Mouse (Mus musculus): Measurements from ENCODE around the gene Ucn3.
A peak's percentile ranks its signal among the peaks of the same experiment; 100 is the strongest.
"Not testable (repeated sequence)": the region's sequence is repeated elsewhere in the genome, so short reads cannot be mapped to it uniquely, and the experiment has no call there.

Gene Ucn3

DNA sequence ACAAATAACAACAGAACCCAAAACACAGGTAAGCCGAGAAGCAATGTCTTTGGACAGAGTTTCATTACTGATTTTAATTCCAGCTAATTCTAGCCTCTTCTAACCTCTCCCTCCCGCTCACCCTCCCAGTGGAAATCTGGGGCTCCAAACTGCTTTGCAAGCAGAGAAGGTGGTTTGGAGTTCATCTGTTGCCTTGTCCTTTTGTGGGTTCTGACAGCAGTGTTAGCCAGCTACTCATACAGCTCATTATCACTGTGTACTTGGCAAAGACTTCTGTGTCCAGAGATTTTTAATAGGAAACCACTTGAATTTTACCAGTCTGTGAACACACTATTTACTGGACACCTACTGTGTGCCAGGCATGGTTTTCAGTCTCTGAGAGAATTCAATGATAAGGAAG, at the start of gene Ucn3:
TSS of gene Ucn3 (minus strand) at position 101 of the 400 bp plus-strand sequence.
- DNase-seq: no peak

DNA sequence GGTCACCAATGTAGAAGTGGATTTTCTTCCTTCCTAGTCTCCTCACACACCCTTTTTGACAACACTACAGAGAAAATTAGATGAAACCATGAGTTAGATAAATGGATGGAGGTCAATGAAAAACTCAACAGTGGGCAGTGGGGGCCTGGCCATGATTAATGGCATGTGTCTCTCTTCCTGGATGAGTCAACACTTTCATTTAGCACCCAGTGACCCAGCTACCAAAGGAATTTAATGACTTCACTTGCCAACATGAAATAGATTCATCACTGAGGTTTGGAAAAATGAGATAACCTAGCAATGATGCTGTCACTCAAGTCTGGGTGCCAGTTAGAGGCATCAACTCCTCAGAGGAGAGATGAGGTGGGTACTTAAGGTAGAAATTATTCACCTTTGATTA, 46.9 kb upstream of the Ucn3 start:
- DNase-seq: no peak

DNA sequence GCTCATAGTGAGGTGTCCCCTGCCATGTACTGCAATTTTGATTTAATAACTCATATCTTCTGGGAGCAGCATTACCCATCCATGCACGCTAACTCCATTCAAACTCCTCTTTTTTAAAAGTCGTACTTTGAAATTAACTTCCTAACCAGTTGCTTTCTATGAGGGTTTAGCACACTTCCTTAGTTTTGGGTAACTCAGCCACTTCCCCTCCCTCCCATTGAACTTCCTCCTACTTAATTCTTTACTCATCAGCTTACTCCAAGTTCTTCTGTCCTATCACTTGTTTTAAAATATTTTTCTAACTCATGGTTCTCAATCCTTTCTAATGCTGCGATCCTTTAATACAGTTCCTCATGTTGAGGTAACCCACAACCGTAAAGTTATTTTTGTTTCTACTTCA, 23.7 kb upstream of the Ucn3 start:
- DNase-seq: no peak

DNA sequence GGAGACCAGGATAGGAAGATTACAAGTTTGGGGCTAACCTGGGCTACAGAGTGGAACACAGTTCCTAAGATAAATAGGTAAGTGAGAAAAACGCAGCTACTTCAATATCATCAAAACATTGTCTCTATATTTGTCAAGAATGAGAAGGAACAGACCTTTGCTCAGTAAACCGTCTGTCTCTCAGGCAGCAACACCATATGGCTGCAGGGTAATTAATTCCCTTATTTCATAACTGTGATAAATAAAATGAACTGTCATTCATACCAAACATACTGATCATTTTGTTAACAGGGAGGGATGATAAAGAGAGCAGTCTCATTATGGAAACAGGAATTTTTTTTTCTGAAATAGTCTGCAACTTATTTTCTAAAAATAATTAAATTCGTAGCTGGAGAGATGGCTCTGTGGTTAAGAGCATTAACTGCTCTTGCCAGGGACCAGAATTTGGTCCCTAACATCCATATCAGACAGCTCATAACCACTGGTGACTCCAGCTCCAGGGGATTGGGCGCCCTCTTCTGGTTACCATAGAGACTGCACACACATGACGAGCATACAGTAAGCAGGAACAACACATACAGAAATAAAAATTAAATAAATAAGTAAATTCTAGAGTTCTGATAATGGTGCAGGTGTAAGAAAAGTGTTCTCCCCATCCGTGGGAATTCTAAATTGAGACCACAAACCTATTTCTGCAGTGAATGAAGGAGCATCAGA, 6.2 kb upstream of the Ucn3 start:
- peak; percentile 6 for DNase-seq

DNA sequence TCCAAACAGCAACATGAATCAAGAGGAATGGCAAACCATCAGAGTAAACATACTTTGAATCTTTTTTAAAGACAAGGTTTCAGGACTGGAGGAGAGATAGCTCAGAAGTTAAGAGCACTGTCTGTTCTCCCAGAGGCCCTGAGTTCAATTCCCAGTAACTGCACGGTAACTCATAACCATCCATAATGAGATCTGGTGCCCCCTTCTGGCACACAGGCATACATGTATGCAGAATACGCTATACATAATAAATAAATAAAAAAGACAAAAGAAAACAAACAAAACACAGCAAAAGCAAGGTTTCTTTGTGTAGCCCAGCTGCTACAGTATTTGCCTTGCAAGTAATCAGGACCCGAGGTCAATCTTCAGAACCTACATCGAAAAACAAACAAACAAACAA, 4.3 kb upstream of the Ucn3 start:
- DNase-seq: no peak

DNA sequence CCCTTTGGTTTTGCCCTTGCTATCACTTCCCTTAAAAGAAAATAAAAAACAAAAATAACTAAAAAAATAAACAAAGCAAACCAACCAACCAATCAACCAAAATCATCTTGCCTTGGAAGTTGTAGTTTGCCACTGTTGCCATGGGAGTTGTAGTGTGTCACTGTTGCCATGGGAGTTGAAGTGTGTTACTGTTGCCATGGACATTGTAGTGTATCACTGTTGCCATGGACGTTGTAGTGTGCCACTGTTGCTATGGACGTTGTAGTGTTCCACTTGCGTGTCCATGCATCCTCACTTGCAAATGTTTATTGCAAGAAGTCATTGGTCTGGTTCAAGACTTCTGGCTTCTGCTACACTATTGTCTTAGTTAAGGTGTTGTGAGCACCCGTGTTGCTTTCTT, 2.1 kb upstream of the Ucn3 start:
- DNase-seq: no peak

GRCm38 (mm10) chr13:3944699-3945098, 450 bp downstream of the Ucn3 start:
- no peak for DNase-seq

GRCm38 (mm10) chr13:3926046-3926445, 19.1 kb downstream of the Ucn3 start:
- no peak for DNase-seq

- DNase-seq: no peak
Observed at GRCm38 (mm10) chr13:3925632-3926031, 19.5 kb downstream of the Ucn3 start.

GRCm38 (mm10) chr13:3924483-3924882, 20.7 kb downstream of the Ucn3 start:
- no peak for DNase-seq

GRCm38 (mm10) chr13:3917571-3918311, 27.4 kb downstream of the Ucn3 start, which contains the start of the genes Net1 and Tubal3:
Gene Net1, minus strand, starts transcription at chr13:3918220.
Gene Tubal3, plus strand, starts transcription at chr13:3918274.
- peak; percentile 92 for DNase-seq

GRCm38 (mm10) chr13:3913504-3913903, 31.6 kb downstream of the Ucn3 start:
- no peak for DNase-seq

GRCm38 (mm10) chr13:3910356-3910755, 34.8 kb downstream of the Ucn3 start:
- DNase-seq: no peak

- no peak for DNase-seq
Observed at GRCm38 (mm10) chr13:3908262-3908661, 36.9 kb downstream of the Ucn3 start.

- DNase-seq: no peak
Observed at GRCm38 (mm10) chr13:3907151-3907696, 37.9 kb downstream of the Ucn3 start.

- DNase-seq: no peak
Observed at GRCm38 (mm10) chr13:3899301-3899700, 45.8 kb downstream of the Ucn3 start.

- not testable (repeated sequence) for DNase-seq
Observed at GRCm38 (mm10) chr13:3898202-3898601, 46.9 kb downstream of the Ucn3 start.

DNA sequence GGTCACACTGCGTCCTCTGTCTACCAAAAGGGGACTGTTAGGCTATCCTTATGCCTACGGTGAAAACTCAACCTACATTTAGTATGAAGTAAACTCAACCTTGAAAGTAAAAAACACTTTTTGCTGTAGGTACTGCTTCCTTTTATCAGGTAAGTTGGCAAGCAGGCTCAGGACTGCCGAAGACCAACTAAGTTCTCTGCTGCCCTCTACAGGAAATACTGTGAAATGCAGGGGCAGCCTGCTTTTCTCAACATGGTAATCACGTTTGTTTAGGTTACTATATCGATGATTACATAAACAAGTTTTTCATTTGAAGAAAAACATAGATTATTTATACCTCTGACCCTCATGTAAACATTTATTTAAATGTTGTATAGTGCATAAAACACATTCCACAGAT, 48.2 kb downstream of the Ucn3 start:
- DNase-seq: peak; percentile 82

- no peak for DNase-seq
Observed at GRCm38 (mm10) chr13:3896032-3896431, 49.1 kb downstream of the Ucn3 start.

DNA sequence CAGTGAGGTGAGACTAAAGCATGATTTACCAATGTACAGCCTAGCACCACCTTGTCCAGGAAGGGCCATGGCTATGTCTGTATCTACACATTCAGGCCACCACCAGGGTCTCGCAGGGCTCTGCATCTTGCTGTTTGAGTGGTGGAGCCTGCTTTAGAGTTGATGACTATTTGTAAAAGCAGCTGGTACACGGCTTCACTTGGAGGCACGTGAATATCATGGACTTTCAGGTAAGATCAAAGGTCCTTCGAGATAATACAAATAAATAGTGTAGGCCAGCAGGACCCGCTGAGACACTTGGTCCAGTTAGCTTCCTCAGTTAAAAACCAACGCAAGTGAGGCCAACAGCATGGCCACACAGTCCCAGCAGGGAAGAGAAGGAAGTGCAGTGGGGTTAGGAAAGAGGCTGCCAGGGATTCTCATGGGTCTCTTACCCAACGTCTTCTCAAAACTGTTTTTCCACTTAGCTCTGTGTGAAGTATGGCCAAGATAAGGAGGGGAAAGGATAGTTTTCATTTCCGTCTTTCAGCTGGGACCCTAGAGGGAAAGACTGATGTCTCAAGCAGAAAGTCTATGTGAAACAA, 49.7 kb downstream of the Ucn3 start:
- no peak for DNase-seq

DNA sequence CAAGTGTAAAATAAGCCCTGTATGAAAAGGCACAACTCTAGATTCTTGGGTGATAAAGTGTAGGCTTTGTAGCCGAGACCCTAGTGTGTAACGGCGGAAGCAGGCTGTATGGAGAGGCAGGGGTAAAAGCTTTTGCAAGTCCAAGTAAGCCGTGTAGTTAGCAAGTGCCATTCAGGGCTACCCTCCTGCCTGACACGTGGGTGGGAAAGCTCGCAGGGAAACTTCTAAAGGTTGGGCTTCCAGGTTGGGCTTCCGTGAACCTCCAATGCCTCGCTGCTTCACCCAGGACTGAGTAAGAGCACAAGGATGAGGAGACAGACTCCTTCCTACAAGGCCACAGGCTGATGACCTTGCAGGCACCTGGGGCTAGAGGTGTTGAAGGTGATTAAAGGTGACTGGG, 50.6 kb downstream of the Ucn3 start:
- DNase-seq: no peak

DNA sequence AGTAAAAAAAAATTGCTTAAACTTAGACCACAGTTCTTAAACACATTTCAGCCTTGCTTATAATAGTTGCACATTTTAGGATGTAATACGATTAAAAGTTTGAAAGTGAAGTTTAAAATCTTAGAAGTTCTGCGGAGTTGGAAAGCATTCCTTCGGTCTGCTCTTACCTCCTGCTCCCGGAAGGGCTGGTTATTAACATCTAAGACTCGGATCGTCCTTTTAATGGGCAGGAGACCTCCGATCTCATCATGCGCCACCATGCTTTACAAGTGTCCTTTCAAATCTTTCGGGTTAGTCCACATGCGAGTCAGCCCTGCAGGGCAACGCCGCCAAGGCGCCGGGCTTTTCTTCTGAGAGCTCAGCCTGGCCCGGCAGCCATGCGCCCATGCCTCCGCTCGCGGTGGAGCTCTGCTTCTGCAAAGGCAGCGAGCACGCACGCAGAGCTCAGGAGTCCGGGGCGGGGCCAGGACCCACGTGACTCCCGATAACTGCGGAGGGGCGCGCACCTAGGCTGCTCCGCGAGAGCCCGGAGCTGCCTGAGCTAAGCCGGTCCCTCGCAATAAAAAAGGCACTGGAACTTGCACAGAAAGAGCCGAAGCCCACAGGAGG, 51.9 kb downstream of the Ucn3 start:
- DNase-seq: peak; percentile 97

GRCm38 (mm10) chr13:3892601-3893000, 52.5 kb downstream of the Ucn3 start:
- no peak for DNase-seq

Data from liver (tissue).